Mouse (Mus musculus) myocyte (in vitro differentiated cells): ENCODE measurements at regions not wholly inside any gene's neighbourhood (a gene's known extent, or its start where the extent isn't known, plus 50 kb on each side); places are given as distances from the start of the nearest gene placed in this dataset.

Experiments
- H3K27me3 ChIP-seq: one replicate; pipeline ENCODE4 v1.6.1; 2011; ENCODE audit not compliant: control insufficient read depth, insufficient read depth, insufficient read length
- H3K36me3 ChIP-seq: one replicate; pipeline ENCODE4 v1.6.1; 2011; ENCODE audit not compliant: control insufficient read depth, insufficient read depth
- H3K4me2 ChIP-seq: one replicate; pipeline ENCODE4 v1.6.1; 2011; ENCODE audit warnings: low read depth, control low read depth
- H3K4me3 ChIP-seq: one replicate; pipeline ENCODE4 v1.5.1; 2011; ENCODE audit warnings: mild to moderate bottlenecking, control low read depth, moderate library complexity
- H3K79me2 ChIP-seq: one replicate; pipeline ENCODE4 v1.6.1; 2011; ENCODE audit not compliant: control insufficient read depth, insufficient read depth
- H3ac ChIP-seq: one replicate; pipeline ENCODE4 v1.6.1; 2011; ENCODE audit not compliant: control insufficient read depth, insufficient read length
- CEBPB ChIP-seq: IDR thresholded peaks from 2 replicates; pipeline ENCODE4 v1.6.1; 2011; ENCODE audit warnings: mild to moderate bottlenecking, moderate library complexity; ENCODE audit not compliant: poor library complexity, insufficient read depth, severe bottlenecking
- E2F4 ChIP-seq: IDR thresholded peaks from one replicate; pipeline ENCODE4 v1.6.1; 2011; ENCODE audit warnings: mild to moderate bottlenecking, control low read depth, moderate library complexity; ENCODE audit not compliant: insufficient read depth
- MAX ChIP-seq: IDR thresholded peaks from one replicate; pipeline ENCODE4 v1.6.1; 2011; ENCODE audit warnings: low read depth, mild to moderate bottlenecking, control low read depth
- MYOD1 ChIP-seq, 3 experiments: IDR thresholded peaks; one replicate each; pipeline ENCODE4 v1.6.1; 2011; ENCODE audit warnings: control low read depth in 2 of 3, low read depth in 2 of 3, mild to moderate bottlenecking in 2 of 3, moderate library complexity in 1 of 3; ENCODE audit not compliant: insufficient read length in 2 of 3, control insufficient read depth in 1 of 3
- MYOG ChIP-seq, 3 experiments: IDR thresholded peaks; one replicate each; pipeline ENCODE4 v1.6.1; 2011; ENCODE audit warnings: control low read depth in 2 of 3, low read depth in 2 of 3, mild to moderate bottlenecking in 2 of 3; ENCODE audit not compliant: insufficient read length in 2 of 3, control insufficient read depth in 1 of 3, insufficient read depth in 1 of 3
- POLR2A ChIP-seq: IDR thresholded peaks from one replicate; pipeline ENCODE4 v1.6.1; 2011; ENCODE audit warnings: low read depth, mild to moderate bottlenecking, control low read depth, moderate library complexity; ENCODE audit not compliant: insufficient read length
- POLR2AphosphoS2 ChIP-seq: IDR thresholded peaks from one replicate; pipeline ENCODE4 v1.6.1; 2011; ENCODE audit warnings: low read depth, control low read depth; ENCODE audit not compliant: insufficient read length
- REST ChIP-seq: IDR thresholded peaks from one replicate; pipeline ENCODE4 v1.6.1; 2011; ENCODE audit warnings: mild to moderate bottlenecking, control low read depth, moderate library complexity; ENCODE audit not compliant: insufficient read depth, insufficient read length
- SRF ChIP-seq: IDR thresholded peaks from one replicate; pipeline ENCODE4 v1.6.1; 2011; ENCODE audit warnings: low read depth; ENCODE audit not compliant: control insufficient read depth, insufficient read length
- TCF12 ChIP-seq: IDR thresholded peaks from one replicate; pipeline ENCODE4 v1.6.1; 2011; ENCODE audit warnings: mild to moderate bottlenecking, control low read depth; ENCODE audit not compliant: poor library complexity, insufficient read depth, severe bottlenecking
- TCF3 ChIP-seq: IDR thresholded peaks from one replicate; pipeline ENCODE4 v1.6.1; 2011; ENCODE audit warnings: low read depth, control low read depth; ENCODE audit not compliant: insufficient read length
- USF1 ChIP-seq: IDR thresholded peaks from one replicate; pipeline ENCODE4 v1.6.1; 2011; ENCODE audit warnings: low read depth, mild to moderate bottlenecking, control low read depth, moderate library complexity

DNA sequence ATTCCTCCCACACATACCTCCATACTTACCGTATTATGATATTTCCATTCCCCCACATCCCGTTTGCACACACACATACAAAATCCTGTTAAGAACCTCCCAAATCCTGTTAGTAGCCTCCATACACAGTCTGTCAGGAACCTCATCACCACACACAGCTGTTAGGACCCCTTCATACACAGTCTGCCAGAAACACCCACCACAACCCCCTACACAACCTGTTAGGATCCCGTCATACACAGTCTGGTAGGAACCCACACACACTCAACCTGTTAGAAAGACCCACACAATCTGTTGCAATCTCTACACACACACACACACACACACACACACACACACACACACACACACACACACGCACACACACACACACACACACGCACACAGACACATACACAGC is 187.5 kb upstream of the Fat4 start:
- TF ChIP-seq MYOG (IDR thresholded peaks at IDR 0.05; ENCODE audit: control insufficient read depth in 1 of 3, insufficient read depth in 1 of 3, insufficient read length in 2 of 3, low read depth in 2 of 3) (no peak), MAX (no peak), REST (no peak)
- no peak overlapping the region for H3K4me2 ChIP-seq
- no peaks in the 10 kb centered on the region for H3K36me3 ChIP-seq
- H3ac ChIP-seq, result no peak overlapping the region
- no peak overlapping the region for H3K4me3 ChIP-seq
- H3K79me2 ChIP-seq, result no peaks in the 10 kb centered on the region
- no peaks in the 10 kb centered on the region for H3K27me3 ChIP-seq

- Histone ChIP-seq H3K4me3 (no peak overlapping the region), H3K79me2 (no peaks in the 10 kb centered on the region), H3K4me2 (no peak overlapping the region), H3ac (no peak overlapping the region), H3K36me3 (no peaks in the 10 kb centered on the region), H3K27me3 (no peaks in the 10 kb centered on the region)
- no peak for TF ChIP-seq POLR2AphosphoS2
- no peak for TF ChIP-seq POLR2A
- no peak for TF ChIP-seq MYOG (IDR thresholded peaks at IDR 0.05; ENCODE audit: control insufficient read depth in 1 of 3, insufficient read depth in 1 of 3, insufficient read length in 2 of 3, low read depth in 2 of 3)
- no peak for TF ChIP-seq MAX
- no peak for TF ChIP-seq USF1
- no peak for TF ChIP-seq SRF
- no peak for TF ChIP-seq TCF12
- TF ChIP-seq MYOD1 (IDR thresholded peaks at IDR 0.05; ENCODE audit: control insufficient read depth in 1 of 3, insufficient read length in 2 of 3, low read depth in 2 of 3), result no peak
- no peak for TF ChIP-seq E2F4
- TF ChIP-seq CEBPB, result no peak
- TF ChIP-seq REST, result no peak
- TF ChIP-seq TCF3, result no peak
Measured at GRCm38 (mm10) chr3:38697871-38698270, 188.9 kb upstream of the Fat4 start.

DNA sequence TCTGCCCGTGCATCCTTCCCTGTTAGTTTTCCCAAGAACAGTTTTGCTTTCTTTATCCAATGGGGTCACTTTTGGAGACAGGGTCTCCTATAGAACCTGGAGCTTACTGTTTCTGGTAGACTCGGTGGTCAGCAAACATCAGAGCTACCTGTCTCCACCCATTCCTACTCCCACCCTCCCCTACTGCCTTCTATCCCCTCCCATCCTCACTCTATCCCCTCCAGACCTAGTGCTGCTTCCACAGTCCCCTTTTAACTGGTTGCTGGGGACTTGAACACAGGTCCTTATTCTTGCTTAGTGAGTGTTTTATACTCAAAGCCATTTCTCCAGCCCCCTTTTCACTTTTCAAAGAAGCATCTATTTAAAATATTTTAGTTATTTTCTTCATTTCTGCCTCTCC is 189.4 kb upstream of the Fat4 start:
- Histone ChIP-seq H3K4me3 (no peak overlapping the region), H3ac (no peak overlapping the region), H3K27me3 (no peaks in the 10 kb centered on the region), H3K4me2 (no peak overlapping the region), H3K79me2 (no peaks in the 10 kb centered on the region), H3K36me3 (no peaks in the 10 kb centered on the region)
- TF ChIP-seq MYOD1 (IDR thresholded peaks at IDR 0.05; ENCODE audit: control insufficient read depth in 1 of 3, insufficient read length in 2 of 3, low read depth in 2 of 3), result no peak
- TF ChIP-seq POLR2AphosphoS2, result no peak
- TF ChIP-seq POLR2A, result no peak
- no peak for TF ChIP-seq TCF12
- TF ChIP-seq REST, result no peak
- TF ChIP-seq MYOG (IDR thresholded peaks at IDR 0.05; ENCODE audit: control insufficient read depth in 1 of 3, insufficient read depth in 1 of 3, insufficient read length in 2 of 3, low read depth in 2 of 3), result no peak
- TF ChIP-seq E2F4, result no peak
- TF ChIP-seq SRF, result no peak
- no peak for TF ChIP-seq TCF3

DNA sequence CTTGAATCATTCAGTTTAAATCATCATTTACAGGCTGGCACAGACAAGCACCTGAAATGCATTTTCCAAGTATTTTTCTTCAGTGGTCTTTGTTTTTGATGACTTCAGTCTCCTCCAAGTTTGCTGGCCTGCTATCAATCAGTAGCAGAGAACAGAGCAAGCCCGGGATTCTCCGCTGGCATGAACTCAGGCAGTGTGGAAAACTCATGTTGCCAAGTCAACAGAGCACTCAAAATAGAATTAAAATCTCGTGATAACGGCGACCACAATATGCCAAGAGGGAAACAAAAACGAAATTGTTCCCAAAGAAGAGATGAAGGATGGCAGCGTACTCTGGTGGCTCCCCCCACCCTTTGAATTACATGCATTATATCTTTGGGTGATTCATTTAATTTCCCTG is 190.9 kb upstream of the Fat4 start:
- Histone ChIP-seq H3K27me3 (no peaks in the 10 kb centered on the region), H3K4me3 (no peak overlapping the region), H3ac (no peak overlapping the region), H3K36me3 (no peaks in the 10 kb centered on the region), H3K4me2 (no peak overlapping the region), H3K79me2 (no peaks in the 10 kb centered on the region)
- TF ChIP-seq SRF (no peak), MAX (no peak), E2F4 (no peak), POLR2A (no peak), CEBPB (no peak), TCF3 (no peak), POLR2AphosphoS2 (no peak), USF1 (no peak), MYOG (IDR thresholded peaks at IDR 0.05; ENCODE audit: control insufficient read depth in 1 of 3, insufficient read depth in 1 of 3, insufficient read length in 2 of 3, low read depth in 2 of 3) (no peak), REST (no peak), TCF12 (no peak), MYOD1 (IDR thresholded peaks at IDR 0.05; ENCODE audit: control insufficient read depth in 1 of 3, insufficient read length in 2 of 3, low read depth in 2 of 3) (no peak)

GRCm38 (mm10) chr3:38692768-38693167 is 194.0 kb upstream of the Fat4 start:
- Histone ChIP-seq H3K4me2 (no peak overlapping the region), H3K79me2 (no peaks in the 10 kb centered on the region), H3K27me3 (no peaks in the 10 kb centered on the region), H3K4me3 (no peak overlapping the region), H3ac (no peak overlapping the region), H3K36me3 (no peaks in the 10 kb centered on the region)
- TF ChIP-seq USF1 (no peak), SRF (no peak), TCF12 (no peak), MYOG (IDR thresholded peaks at IDR 0.05; ENCODE audit: control insufficient read depth in 1 of 3, insufficient read depth in 1 of 3, insufficient read length in 2 of 3, low read depth in 2 of 3) (no peak), REST (no peak), POLR2A (no peak), MAX (no peak), TCF3 (no peak), POLR2AphosphoS2 (no peak), E2F4 (no peak), CEBPB (no peak)
